Mouse (Mus musculus) heart, adult 2 months (tissue): ENCODE measurements at regions not wholly inside any gene's neighbourhood (a gene's known extent, or its start where the extent isn't known, plus 50 kb on each side); places are given as distances from the start of the nearest gene placed in this dataset.

Source experiments
- DNase-seq, 2 experiments: peaks; one replicate each; pipeline ENCODE4 v3.0.0; 2021
- H3K27ac ChIP-seq: fragments of 200-600 bp; 2 replicates; pipeline ENCODE4 v1.8.1; 2022
- H3K27me3 ChIP-seq: fragments of 200-500 bp; 2 replicates; pipeline ENCODE4 v1.6.1; 2012; ENCODE audit warnings: mild to moderate bottlenecking, low read length, inconsistent platforms, mixed read lengths; ENCODE audit not compliant: control insufficient read depth, insufficient read depth
- H3K36me3 ChIP-seq: fragments of 200-500 bp; 2 replicates; pipeline ENCODE4 v1.6.1; 2012; ENCODE audit warnings: low read length, inconsistent platforms; ENCODE audit not compliant: control insufficient read depth, insufficient read depth
- H3K4me1 ChIP-seq: fragments of 200-500 bp; 2 replicates; pipeline ENCODE4 v1.6.1; 2011; ENCODE audit warnings: low read length; ENCODE audit not compliant: control insufficient read depth, insufficient read depth
- H3K4me3 ChIP-seq: fragments of 200-600 bp; 2 replicates; pipeline ENCODE4 v1.8.1; 2022
- H3K79me2 ChIP-seq: fragments of 200-500 bp; replicated peaks from 2 replicates; pipeline ENCODE4 v1.6.1; 2012; ENCODE audit warnings: mild to moderate bottlenecking, inconsistent platforms, low read length, moderate library complexity, mixed read lengths; ENCODE audit not compliant: control insufficient read depth, insufficient read depth
- H3K9ac ChIP-seq: fragments of 200-500 bp; 2 replicates; pipeline ENCODE4 v1.6.1; 2012; ENCODE audit warnings: low read depth, mild to moderate bottlenecking, control low read depth, inconsistent platforms, low read length, mixed read lengths
- CTCF ChIP-seq: fragments of 200-600 bp; IDR thresholded peaks from 2 replicates; pipeline ENCODE4 v1.8.1; 2022; ENCODE audit warnings: antibody characterized with exemption, mild to moderate bottlenecking, moderate library complexity
- EP300 ChIP-seq: fragments of 200-500 bp; IDR thresholded peaks from 2 replicates; pipeline ENCODE4 v1.6.1; 2011; ENCODE audit warnings: low read depth, low read length, control low read depth; ENCODE audit not compliant: insufficient read depth
- POLR2A ChIP-seq: fragments of 200-500 bp; IDR thresholded peaks from 2 replicates; pipeline ENCODE4 v1.6.1; 2011; ENCODE audit warnings: mild to moderate bottlenecking, low read depth, low read length, control low read depth; ENCODE audit not compliant: insufficient read depth
- WGBS: fragments of 180-500 bp; shearing (Covaris S2); methylation state at CpG from one replicate; pipeline ENCODE4 v1.1.7; 2018; 5-methylcytosine and 5-hydroxymethylcytosine counted together
- intact Hi-C: fragments of 180-260 bp; cut with DNase I; formaldehyde crosslinking; loops from one replicate; pipeline ENCODE4 v1.15.1; 2025

- H3K9ac ChIP-seq: no peak overlapping the region
- WGBS: 69% methylated on average over 5 of the region's 5 CpGs
- H3K27me3 ChIP-seq: no peaks in the 10 kb centered on the region
- no peaks in the 10 kb centered on the region; the same call in 1 of the 2 replicates for H3K4me1 ChIP-seq
- TF ChIP-seq EP300 (no peak), POLR2A (no peak), CTCF (no peak)
- intact Hi-C loops: no loop called here
- no peak overlapping the region for H3K4me3 ChIP-seq
- H3K36me3 ChIP-seq: no peaks in the 10 kb centered on the region
- H3K79me2 ChIP-seq: no peaks in the 10 kb centered on the region
- no peak overlapping the region for H3K27ac ChIP-seq
- no peak for DNase-seq
These were observed 123.5 kb upstream of the Shb start for GRCm38 (mm10) chr4:45655780-45656179.

- no peak for DNase-seq
- intact Hi-C loops: no loop called here
- no peak overlapping the region for H3K4me3 ChIP-seq
These were observed 122.5 kb upstream of the Shb start for GRCm38 (mm10) chr4:45654804-45655155.

GRCm38 (mm10) chr4:45654019-45654803, 121.9 kb upstream of the Shb start:
- Histone ChIP-seq H3K79me2 (no peaks in the 10 kb centered on the region), H3K9ac (no peak overlapping the region), H3K36me3 (no peaks in the 10 kb centered on the region), H3K4me1 (no peaks in the 10 kb centered on the region; the same call in 1 of the 2 replicates), H3K4me3 (no peak overlapping the region), H3K27ac (no peak overlapping the region), H3K27me3 (no peaks in the 10 kb centered on the region)
- DNase-seq: no peak
- 33% methylated on average over 14 of the region's 14 CpGs for WGBS
- intact Hi-C loops: no loop called here
- no peak for TF ChIP-seq POLR2A

More at GRCm38 (mm10) chr4:45654804-45655155, 122.5 kb upstream of the Shb start:
- no peak for TF ChIP-seq CTCF
- no peak for TF ChIP-seq POLR2A
- no peak for TF ChIP-seq EP300
- no peaks in the 10 kb centered on the region for H3K27me3 ChIP-seq
- H3K79me2 ChIP-seq: no peaks in the 10 kb centered on the region
- WGBS: 43% methylated on average over 4 of the region's 4 CpGs
- H3K36me3 ChIP-seq: no peaks in the 10 kb centered on the region
- no peak overlapping the region for H3K9ac ChIP-seq
- H3K4me1 ChIP-seq: no peaks in the 10 kb centered on the region; the same call in 1 of the 2 replicates
- no peak overlapping the region for H3K27ac ChIP-seq

GRCm38 (mm10) chr4:45648884-45649577, 116.8 kb upstream of the Shb start:
- TF ChIP-seq POLR2A (no peak), CTCF (no peak), EP300 (no peak)
- WGBS: 86% methylated on average over 9 of the region's 9 CpGs
- Histone ChIP-seq H3K79me2 (no peaks in the 10 kb centered on the region), H3K4me1 (no peaks in the 10 kb centered on the region), H3K4me3 (no peak overlapping the region), H3K27me3 (no peaks in the 10 kb centered on the region), H3K9ac (no peak overlapping the region), H3K36me3 (no peaks in the 10 kb centered on the region), H3K27ac (no peak overlapping the region)
- intact Hi-C loops: no loop called here
- no peak for DNase-seq

- intact Hi-C loops: no loop called here
- Histone ChIP-seq H3K4me1 (no peaks in the 10 kb centered on the region), H3K27ac (no peak overlapping the region), H3K79me2 (no peaks in the 10 kb centered on the region), H3K36me3 (no peaks in the 10 kb centered on the region), H3K27me3 (no peaks in the 10 kb centered on the region), H3K4me3 (no peak overlapping the region), H3K9ac (no peak overlapping the region)
- no peak for DNase-seq
- TF ChIP-seq EP300 (no peak), POLR2A (no peak), CTCF (no peak)
- 69% methylated on average over 3 of the region's 3 CpGs for WGBS
These were observed 115.2 kb upstream of the Shb start for GRCm38 (mm10) chr4:45647514-45647913.

- Histone ChIP-seq H3K9ac (no peak overlapping the region), H3K27ac (no peak overlapping the region), H3K4me3 (no peak overlapping the region), H3K79me2 (no peaks in the 10 kb centered on the region), H3K36me3 (no peaks in the 10 kb centered on the region), H3K27me3 (no peaks in the 10 kb centered on the region), H3K4me1 (no peaks in the 10 kb centered on the region)
- DNase-seq: no peak
- TF ChIP-seq CTCF (no peak), EP300 (no peak), POLR2A (no peak)
- WGBS: 89% methylated on average over 10 of the region's 10 CpGs
- intact Hi-C loops: no loop called here
These were observed 110.3 kb upstream of the Shb start for GRCm38 (mm10) chr4:45642604-45643003.
